18 mouse cellular contexts compared by ENCODE assay signal in genomic region chr14:76671023-76671422, GRCm38 (mm10).
"Had no signal": no experiment of that assay in that cellular context is flagged by ENCODE, and none has a peak within 500 bp of the region (broad histone marks: within the 10 kb centered on the region; RNA-seq: fewer than 3 reads in every experiment).

No protein-coding gene starts in this region.

- H3K9me3 ChIP-seq: limb, embryonic 15.5 days; liver, embryonic 12.5 days; midbrain, embryonic 10.5 days; midbrain, embryonic 12.5 days; neural tube, embryonic 13.5 days; neural tube, embryonic 15.5 days had no signal

- H3K27ac ChIP-seq: limb, embryonic 15.5 days; liver, embryonic 12.5 days; liver, embryonic 14.5 days; midbrain, embryonic 10.5 days; midbrain, embryonic 12.5 days; neural tube, embryonic 13.5 days; neural tube, embryonic 15.5 days had no signal

- DNase-seq: midbrain, embryonic 14.5 days; retina, postnatal 1 day; right cerebral cortex, adult 18-20 months; right cerebral cortex, postnatal 25 days; right cerebral cortex, postnatal 4 days; spleen, adult 18-20 months; thymus, adult 18-20 months; thymus, postnatal 14 days; thymus, postnatal 36 days had no signal

- H3K4me1 ChIP-seq: neural tube, embryonic 15.5 days had no signal

- H3K4me2 ChIP-seq: limb, embryonic 15.5 days; liver, embryonic 12.5 days; midbrain, embryonic 12.5 days; neural tube, embryonic 13.5 days; neural tube, embryonic 15.5 days had no signal

- ATAC-seq: liver, embryonic 12.5 days; midbrain, embryonic 16.5 days had no signal

- H3K27me3 ChIP-seq: limb, embryonic 15.5 days; liver, embryonic 12.5 days; midbrain, embryonic 12.5 days; neural tube, embryonic 13.5 days; neural tube, embryonic 15.5 days had no signal

- H3K9ac ChIP-seq: limb, embryonic 15.5 days; liver, embryonic 12.5 days; liver, embryonic 14.5 days; midbrain, embryonic 12.5 days; neural tube, embryonic 13.5 days; neural tube, embryonic 15.5 days had no signal

- H3K4me3 ChIP-seq: limb, embryonic 15.5 days; liver, embryonic 12.5 days; midbrain, embryonic 10.5 days; midbrain, embryonic 12.5 days; myocyte; neural tube, embryonic 13.5 days; neural tube, embryonic 15.5 days had no signal

- H3K36me3 ChIP-seq: limb, embryonic 15.5 days; liver, embryonic 12.5 days; midbrain, embryonic 10.5 days; midbrain, embryonic 12.5 days; neural tube, embryonic 13.5 days; neural tube, embryonic 15.5 days had no signal
